Mouse (Mus musculus) forebrain, embryonic 11.5 days (tissue): Measurements from ENCODE around the gene Gadd45b. TPM values are rescaled to one million over a fixed set of nuclear protein-coding genes. Genes with fewer than 3 reads are reported as not detected.

ENCODE experiments used
- ATAC-seq: fragments of 200-750 bp; cut with Nextera tagmentation; replicated peaks from 2 replicates; pipeline ENCODE4 v1.8.0; 2017; ENCODE audit warnings: moderate TSS enrichment; ENCODE audit not compliant: low FRiP score
- DNase-seq: peaks from one replicate; pipeline ENCODE4 v3.0.0-alpha.2; 2017; ENCODE audit warnings: low spot score
- H3K27ac ChIP-seq: fragments of 300-500 bp; sonication (generic); 2 replicates; pipeline ENCODE4 v1.5.1; 2014; ENCODE audit warnings: low read depth, low read length
- H3K27me3 ChIP-seq: fragments of 300-500 bp; sonication (generic); 2 replicates; pipeline ENCODE4 v1.6.1; 2014; ENCODE audit warnings: mild to moderate bottlenecking, low read length, mixed read lengths; ENCODE audit not compliant: control insufficient read depth, insufficient read depth
- H3K36me3 ChIP-seq: fragments of 300-500 bp; sonication (generic); 2 replicates; pipeline ENCODE4 v1.6.1; 2014; ENCODE audit warnings: mild to moderate bottlenecking, low read length, moderate library complexity, mixed read lengths; ENCODE audit not compliant: control insufficient read depth, insufficient read depth
- H3K4me1 ChIP-seq: fragments of 300-500 bp; sonication (generic); replicated peaks from 2 replicates; pipeline ENCODE4 v1.6.1; 2014; ENCODE audit warnings: low read length, mixed read lengths; ENCODE audit not compliant: control insufficient read depth, insufficient read depth
- H3K4me2 ChIP-seq: fragments of 300-500 bp; sonication (generic); 2 replicates; pipeline ENCODE4 v1.6.1; 2014; ENCODE audit warnings: low read depth, mild to moderate bottlenecking, low read length, moderate library complexity, mixed read lengths; ENCODE audit not compliant: severe bottlenecking
- H3K4me3 ChIP-seq: fragments of 300-500 bp; sonication (generic); 2 replicates; pipeline ENCODE4 v1.5.1; 2014; ENCODE audit warnings: low read depth, low read length
- H3K9ac ChIP-seq: fragments of 300-500 bp; sonication (generic); 2 replicates; pipeline ENCODE4 v1.6.1; 2014; ENCODE audit warnings: low read length
- H3K9me3 ChIP-seq: fragments of 300-500 bp; sonication (generic); 2 replicates; pipeline ENCODE4 v1.6.1; 2016; ENCODE audit warnings: low read length, mixed read lengths; ENCODE audit not compliant: control insufficient read depth
- WGBS: fragments of 180-500 bp; shearing (Covaris S2); extraction: QIAGEN DNeasy Blood & Tissue Kit; methylation state at CpG from one replicate; pipeline ENCODE4 v1.1.7; 2014; 5-methylcytosine and 5-hydroxymethylcytosine counted together
- polyA plus RNA-seq: library from polyadenylated mRNA; unstranded; fragments of >200 nt; fragmentation: Nextera tagmentation; extraction: Ambion mirVana; gene quantifications from 2 replicates; pipeline ENCODE4 v1.2.1, GENCODE M21; 2014

The Gadd45b gene
- polyA plus RNA-seq, 1 experiment from 2014 or later = 10.7 TPM

DNA sequence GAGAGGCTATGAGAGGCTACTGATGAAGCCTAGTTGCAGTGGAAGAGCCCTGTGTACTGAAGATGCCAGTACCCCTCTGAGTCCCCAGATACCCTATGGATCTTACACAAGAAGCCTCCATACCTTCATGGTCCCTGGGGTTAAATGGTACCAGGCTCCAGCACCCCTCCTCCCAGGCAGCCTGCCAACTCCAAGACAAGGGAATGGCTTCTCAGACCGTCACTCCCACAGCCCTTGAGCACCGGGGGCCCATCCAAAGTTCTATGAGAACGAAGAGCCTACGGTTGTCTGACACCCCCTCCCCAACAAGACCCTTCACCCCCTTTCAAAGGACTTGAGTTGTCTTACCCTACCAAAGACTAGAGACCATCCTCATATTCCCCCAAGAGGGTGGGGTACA, 14.1 kb upstream of the Gadd45b start:
- no peak for ATAC-seq

DNA sequence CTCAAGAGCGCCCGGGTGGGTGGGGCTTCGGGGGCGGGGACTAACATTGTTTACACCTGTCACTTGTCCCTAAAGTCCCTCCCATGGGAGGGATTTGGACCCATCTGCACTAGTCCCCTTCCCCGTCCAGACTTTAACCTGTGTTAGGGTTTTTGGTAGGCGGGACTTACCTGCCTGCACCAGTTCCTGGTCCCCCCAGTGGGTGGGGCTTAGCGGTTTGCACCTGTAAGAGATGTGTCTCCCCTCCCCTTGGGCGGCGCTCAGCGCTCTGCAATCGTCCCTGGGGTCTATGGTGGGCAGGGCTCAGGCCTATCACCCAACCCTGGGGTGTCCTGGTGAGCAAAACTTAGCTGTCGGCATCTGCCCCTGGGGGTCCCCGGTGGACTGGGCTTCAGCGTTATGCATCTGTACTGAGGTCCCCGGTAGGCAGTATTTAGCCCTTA, 12.5 kb upstream of the Gadd45b start:
- Histone ChIP-seq H3K27ac (peak overlapping the region; percentile 57; the same call in 1 of the 2 replicates), H3K27me3 (no peaks in the 10 kb centered on the region), H3K9ac (peak overlapping the region; percentile 94), H3K4me3 (peak overlapping the region; percentile 79), H3K9me3 (no peaks in the 10 kb centered on the region), H3K36me3 (no peaks in the 10 kb centered on the region), H3K4me1 (peaks cover 9% of the 10 kb centered on the region), H3K4me2 (peak overlapping the region; percentile 99)
- peak; percentile 63 for DNase-seq
- WGBS = 2% methylated on average over 15 of the region's 15 CpGs
- ATAC-seq = peak; percentile 51

More for the DNA sequence above, 14.1 kb upstream of the Gadd45b start:
- Histone ChIP-seq H3K4me2 (no peak overlapping the region), H3K4me3 (no peak overlapping the region), H3K36me3 (no peaks in the 10 kb centered on the region), H3K9me3 (no peaks in the 10 kb centered on the region), H3K4me1 (peaks cover 7% of the 10 kb centered on the region), H3K27ac (no peak overlapping the region), H3K9ac (no peak overlapping the region), H3K27me3 (no peaks in the 10 kb centered on the region)
- no peak for DNase-seq
- 91% methylated on average over 4 of the region's 4 CpGs for whole genome bisulfite sequencing

DNA sequence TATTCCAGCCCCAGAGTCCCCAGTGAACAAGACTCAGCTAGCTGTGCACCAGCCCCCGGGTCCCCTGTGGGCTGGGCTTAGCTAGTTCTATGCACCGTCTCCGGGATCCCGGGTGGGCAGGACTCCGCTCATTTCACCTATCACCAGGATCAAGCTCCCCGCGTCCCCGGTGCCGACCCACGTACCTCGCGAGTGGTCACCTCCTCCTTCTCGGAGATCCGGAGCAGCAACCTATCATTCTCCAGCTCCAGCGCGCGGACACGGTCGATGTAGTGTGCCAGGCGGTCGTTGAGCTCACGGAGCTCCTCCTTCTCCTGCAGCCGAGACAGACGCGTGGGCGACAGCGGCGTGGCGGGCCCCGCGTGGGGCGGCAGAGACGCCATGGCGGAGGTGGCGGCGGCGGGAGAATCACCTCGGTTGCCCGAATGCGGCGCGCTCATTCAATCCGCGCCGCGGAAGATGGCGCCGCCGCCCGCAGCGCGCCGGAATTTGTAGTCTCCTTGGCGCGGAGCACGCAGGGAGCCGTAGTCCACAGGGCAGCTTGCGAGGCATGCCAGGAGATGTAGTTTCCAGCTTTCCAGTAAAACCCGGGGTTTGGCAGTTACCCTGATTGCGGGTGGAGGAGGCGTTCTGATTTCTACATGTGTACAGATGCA, 12.0 kb upstream of the Gadd45b start, which contains the start of gene Lmnb2:
TSS of gene Lmnb2 (minus strand) at position 467 of the 656 bp plus-strand sequence.
- H3K4me2 ChIP-seq = peak within 1 kb of the TSS; percentile 99
- H3K9ac ChIP-seq = peak within 1 kb of the TSS; percentile 94
- H3K9me3 ChIP-seq = no peaks in the 10 kb centered on the region
- H3K36me3 ChIP-seq = no peaks in the 10 kb centered on the region
- peaks cover 9% of the 10 kb centered on the region for H3K4me1 ChIP-seq
- H3K4me3 ChIP-seq = peak within 1 kb of the TSS; percentile 79
- peak within 1 kb of the TSS; percentile 57; the same call in 1 of the 2 replicates for H3K27ac ChIP-seq
- H3K27me3 ChIP-seq = no peaks in the 10 kb centered on the region
- DNase-seq (peak; percentile 85), ATAC-seq (peak; percentile 77)
- under 1% methylated on average over 52 of the region's 61 CpGs for WGBS

DNA sequence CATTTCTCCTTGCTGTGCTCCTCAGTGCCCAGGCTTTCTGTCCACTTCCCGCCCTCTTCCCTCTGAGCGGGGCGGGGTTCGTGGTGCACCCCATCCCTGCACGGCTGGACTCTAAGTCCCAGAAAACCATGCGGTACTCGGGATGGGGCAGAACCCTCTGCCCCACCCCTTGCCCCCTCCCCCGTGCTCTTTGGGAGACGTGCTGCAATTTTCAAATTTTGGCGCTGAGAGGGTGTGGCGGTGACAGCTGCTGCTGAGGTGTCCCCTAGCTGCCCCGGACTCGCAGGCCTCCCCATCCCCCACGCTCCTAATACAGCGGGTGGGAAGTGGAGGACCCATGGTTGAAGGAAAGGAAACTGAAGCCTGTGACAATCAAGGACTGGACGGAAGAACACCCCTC, 8.0 kb upstream of the Gadd45b start:
- ATAC-seq = no peak
- 6% methylated on average over 16 of the region's 16 CpGs for WGBS

DNA sequence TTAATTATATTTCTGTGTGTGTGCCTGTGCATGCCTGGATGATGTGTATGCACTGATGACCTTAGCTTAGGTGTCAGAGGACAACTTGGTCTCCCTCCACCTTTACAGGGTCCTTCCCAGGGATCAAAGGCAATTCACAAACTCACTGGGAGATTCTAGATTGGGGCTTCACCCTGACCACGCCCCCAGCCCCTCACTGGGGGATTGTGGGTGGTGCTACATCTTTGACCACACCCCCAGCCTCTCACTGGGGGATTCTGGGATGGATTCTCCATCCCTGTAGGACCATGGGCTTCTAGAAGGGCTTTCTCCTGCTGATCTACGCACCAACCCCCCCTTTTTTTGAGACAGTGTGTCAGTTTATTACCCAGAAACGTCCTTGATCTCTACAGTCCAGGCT, 4.4 kb upstream of the Gadd45b start:
- Histone ChIP-seq H3K4me2 (no peak overlapping the region), H3K27ac (no peak overlapping the region), H3K9ac (no peak overlapping the region), H3K36me3 (no peaks in the 10 kb centered on the region), H3K4me3 (no peak overlapping the region), H3K4me1 (peaks cover 14% of the 10 kb centered on the region; the same call in 1 of the 2 replicates), H3K9me3 (no peaks in the 10 kb centered on the region), H3K27me3 (peaks cover 5% of the 10 kb centered on the region)
- DNase-seq (no peak), ATAC-seq (no peak)
- 43% methylated on average over 3 of the region's 3 CpGs for WGBS

More for the DNA sequence above, 8.0 kb upstream of the Gadd45b start:
- Histone ChIP-seq H3K9ac (peak overlapping the region; percentile 49), H3K4me3 (peak overlapping the region; percentile 12), H3K4me1 (peaks cover 9% of the 10 kb centered on the region), H3K27ac (no peak overlapping the region), H3K36me3 (no peaks in the 10 kb centered on the region), H3K27me3 (no peaks in the 10 kb centered on the region), H3K9me3 (no peaks in the 10 kb centered on the region), H3K4me2 (peak overlapping the region; percentile 44)
- no peak for DNase-seq

DNA sequence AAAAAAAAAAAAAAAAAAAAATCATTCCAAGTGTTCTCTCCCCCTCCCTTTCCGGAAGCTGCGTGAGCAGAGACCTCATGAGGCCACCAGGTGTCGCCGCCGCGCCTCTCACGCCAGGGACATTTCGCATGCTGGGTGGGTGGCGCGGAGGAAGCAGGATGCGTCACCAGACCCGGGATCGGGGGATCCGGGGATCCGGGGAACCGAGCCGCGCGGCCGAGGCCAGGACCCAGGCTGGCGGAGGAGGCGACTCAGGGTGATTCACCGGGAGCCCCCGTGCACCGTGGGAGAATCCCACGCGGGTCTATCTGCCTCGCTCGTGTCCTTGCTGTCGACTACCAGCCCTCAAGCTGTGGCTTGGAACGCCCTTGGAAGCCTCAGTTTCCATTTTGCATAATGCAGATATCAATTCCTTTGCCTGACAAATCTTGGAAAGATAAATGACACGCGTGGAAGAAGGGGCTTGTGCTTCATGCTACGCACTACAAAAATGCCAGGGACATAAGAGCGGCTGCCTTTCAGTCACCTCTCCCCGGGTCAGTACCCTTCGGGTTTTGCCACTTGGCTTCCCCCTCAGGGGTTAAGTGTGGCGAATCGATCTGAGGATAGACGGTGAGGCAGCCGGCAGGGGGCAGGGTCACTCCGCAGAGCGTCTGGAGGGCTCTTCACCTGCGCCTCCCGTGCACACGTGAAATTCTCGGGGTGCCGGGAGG, 1.1 kb upstream of the Gadd45b start:
- H3K27ac ChIP-seq = no peak overlapping the region
- no peaks in the 10 kb centered on the region for H3K36me3 ChIP-seq
- H3K4me1 ChIP-seq = peaks cover 42% of the 10 kb centered on the region
- H3K4me2 ChIP-seq = peak overlapping the region; percentile 84
- peak; percentile 21; the same call in 1 of the 2 replicates for ATAC-seq
- H3K9ac ChIP-seq = peak overlapping the region; percentile 53
- peak overlapping the region; percentile 37 for H3K4me3 ChIP-seq
- no peaks in the 10 kb centered on the region for H3K9me3 ChIP-seq
- peaks cover 35% of the 10 kb centered on the region for H3K27me3 ChIP-seq
- DNase-seq = peak; percentile 95
- under 1% methylated on average over 48 of the region's 48 CpGs for WGBS

DNA sequence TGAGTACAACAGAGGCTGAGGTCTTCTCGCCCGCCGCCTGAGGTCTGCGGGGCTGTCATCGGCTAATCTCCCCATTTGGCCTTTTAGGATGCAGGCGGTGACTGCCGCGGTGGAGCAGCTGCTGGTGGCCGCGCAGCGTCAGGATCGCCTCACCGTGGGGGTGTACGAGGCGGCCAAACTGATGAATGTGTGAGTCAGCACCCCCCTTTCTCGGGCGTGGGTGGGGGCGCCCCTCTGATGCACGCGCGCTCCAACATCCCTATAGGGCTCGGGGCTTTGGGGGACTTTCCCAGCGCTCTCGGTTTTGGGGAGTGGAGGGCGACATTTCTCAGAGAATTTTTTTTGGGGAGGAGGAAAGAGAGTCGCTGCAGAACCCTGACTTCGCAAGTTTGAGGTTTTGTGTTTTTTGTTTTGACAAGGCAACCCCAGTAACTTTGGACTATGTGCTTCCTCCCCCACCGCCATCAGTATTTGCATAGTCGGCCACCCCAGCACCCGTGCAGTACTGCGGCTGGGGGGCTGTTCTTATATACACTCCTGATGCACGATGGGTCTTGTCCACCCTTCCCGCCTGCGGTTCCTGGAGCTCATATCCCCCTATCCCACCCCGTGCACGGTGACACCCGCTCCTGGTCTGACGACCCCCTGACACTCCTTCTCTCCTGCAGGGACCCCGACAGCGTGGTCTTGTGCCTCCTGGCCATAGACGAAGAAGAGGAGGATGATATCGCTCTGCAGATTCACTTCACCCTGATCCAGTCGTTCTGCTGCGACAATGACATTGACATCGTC, 684 bp downstream of the Gadd45b start:
- Histone ChIP-seq H3K36me3 (no peaks in the 10 kb centered on the region), H3K9ac (peak overlapping the region; percentile 50), H3K27ac (no peak overlapping the region), H3K4me1 (peaks cover 46% of the 10 kb centered on the region), H3K4me2 (peak overlapping the region; percentile 84), H3K4me3 (peak overlapping the region; percentile 37), H3K9me3 (no peaks in the 10 kb centered on the region), H3K27me3 (peaks cover 49% of the 10 kb centered on the region)
- ATAC-seq (no peak), DNase-seq (peak; percentile 70)
- under 1% methylated on average over 44 of the region's 45 CpGs for WGBS

DNA sequence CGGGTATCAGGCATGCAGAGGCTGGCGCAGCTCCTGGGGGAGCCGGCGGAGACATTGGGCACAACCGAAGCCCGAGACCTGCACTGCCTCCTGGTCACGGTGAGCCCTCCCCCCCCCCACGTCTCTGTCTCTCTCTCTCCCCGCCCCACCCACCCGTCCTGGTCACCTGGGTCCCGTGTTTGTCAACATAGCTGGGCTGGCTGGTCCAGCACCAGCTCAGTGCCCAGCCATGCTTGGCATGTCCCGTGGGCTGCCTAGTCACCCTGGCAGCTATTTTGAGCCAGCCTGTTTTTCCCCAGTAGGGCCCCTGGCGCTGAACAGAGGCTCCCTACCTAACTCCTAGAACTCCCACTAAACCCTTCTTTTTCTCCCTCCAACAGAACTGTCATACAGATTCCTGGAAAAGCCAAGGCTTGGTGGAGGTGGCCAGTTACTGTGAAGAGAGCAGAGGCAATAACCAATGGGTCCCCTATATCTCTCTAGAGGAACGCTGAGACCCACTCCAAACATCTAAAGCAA, 1.3 kb downstream of the Gadd45b start:
- Histone ChIP-seq H3K27ac (no peak overlapping the region), H3K9me3 (no peaks in the 10 kb centered on the region), H3K4me1 (peaks cover 51% of the 10 kb centered on the region), H3K4me3 (peak overlapping the region; percentile 37), H3K36me3 (no peaks in the 10 kb centered on the region), H3K4me2 (peak overlapping the region; percentile 84), H3K27me3 (peaks cover 53% of the 10 kb centered on the region), H3K9ac (no peak overlapping the region)
- no peak for DNase-seq
- 4% methylated on average over 14 of the region's 14 CpGs for WGBS
- no peak for ATAC-seq
